Mouse (Mus musculus) lung, embryonic 15.5 days (tissue): ENCODE results near the gene Pde3a. TPM values are rescaled to one million over a fixed set of nuclear protein-coding genes. Genes with fewer than 3 reads are reported as not detected.
A peak's percentile ranks its signal among the peaks of the same experiment; 100 is the strongest.

ENCODE experiments used
- ATAC-seq: fragments of 200-750 bp; cut with Nextera tagmentation; 2 replicates; pipeline ENCODE4 v1.8.0; 2017; ENCODE audit warnings: moderate number of reproducible peaks, borderline replicate concordance; ENCODE audit not compliant: low FRiP score, low TSS enrichment; ENCODE audit errors: extremely low read depth
- H3K27ac ChIP-seq: fragments of 300-500 bp; sonication (generic); 2 replicates; pipeline ENCODE4 v1.5.1; 2015; ENCODE audit warnings: moderate library complexity, mild to moderate bottlenecking, inconsistent platforms
- H3K27me3 ChIP-seq: fragments of 300-500 bp; sonication (generic); 2 replicates; pipeline ENCODE4 v1.6.1; 2015; ENCODE audit warnings: inconsistent platforms
- H3K36me3 ChIP-seq: fragments of 300-500 bp; sonication (generic); 2 replicates; pipeline ENCODE4 v1.6.1; 2015; ENCODE audit warnings: inconsistent platforms
- H3K4me1 ChIP-seq: fragments of 300-500 bp; sonication (generic); 2 replicates; pipeline ENCODE4 v1.6.1; 2015; ENCODE audit warnings: inconsistent platforms
- H3K4me2 ChIP-seq: fragments of 300-500 bp; sonication (generic); 2 replicates; pipeline ENCODE4 v1.6.1; 2015; ENCODE audit warnings: inconsistent platforms, mild to moderate bottlenecking, moderate library complexity
- H3K4me3 ChIP-seq: fragments of 300-500 bp; sonication (generic); 2 replicates; pipeline ENCODE4 v1.5.1; 2015; ENCODE audit warnings: mild to moderate bottlenecking, inconsistent platforms
- H3K9ac ChIP-seq: fragments of 300-500 bp; sonication (generic); 2 replicates; pipeline ENCODE4 v1.6.1; 2015; ENCODE audit warnings: inconsistent platforms
- H3K9me3 ChIP-seq: fragments of 300-500 bp; sonication (generic); 2 replicates; pipeline ENCODE4 v1.6.1; 2016; ENCODE audit warnings: inconsistent platforms
- WGBS: fragments of 180-500 bp; shearing (Covaris S2); methylation state at CpG from one replicate; pipeline ENCODE4 v1.1.7; 2015; 5-methylcytosine and 5-hydroxymethylcytosine counted together
- polyA plus RNA-seq: library from polyadenylated mRNA; unstranded; fragments of >200 nt; fragmentation: Nextera tagmentation; extraction: Ambion mirVana; gene quantifications from 2 replicates; pipeline ENCODE4 v1.2.1, GENCODE M21; 2015

Gene Pde3a
- polyA plus RNA-seq, 1 experiment from 2014 or later, result 4.6 TPM

- 73% methylated on average over 6 of the region's 6 CpGs for WGBS
Observed at GRCm38 (mm10) chr6:141246391-141246790, 2.7 kb upstream of the Pde3a start.

GRCm38 (mm10) chr6:141248081-141248480, 988 bp upstream of the Pde3a start:
- no peak for ATAC-seq
- Histone ChIP-seq H3K9ac (peak overlapping the region; percentile 38), H3K27me3 (peaks cover 12% of the 10 kb centered on the region), H3K27ac (no peak overlapping the region), H3K9me3 (no peaks in the 10 kb centered on the region), H3K36me3 (no peaks in the 10 kb centered on the region; the same call in 1 of the 2 replicates), H3K4me2 (peak overlapping the region; percentile 95), H3K4me3 (peak overlapping the region; percentile 65), H3K4me1 (peaks cover 12% of the 10 kb centered on the region)

More at GRCm38 (mm10) chr6:141246391-141246790, 2.7 kb upstream of the Pde3a start:
- Histone ChIP-seq H3K4me3 (no peak overlapping the region), H3K4me1 (peaks cover 12% of the 10 kb centered on the region), H3K36me3 (no peaks in the 10 kb centered on the region; the same call in 1 of the 2 replicates), H3K4me2 (no peak overlapping the region), H3K27ac (no peak overlapping the region), H3K9me3 (no peaks in the 10 kb centered on the region), H3K9ac (no peak overlapping the region), H3K27me3 (peaks cover 12% of the 10 kb centered on the region)
- ATAC-seq, result no peak

- Histone ChIP-seq H3K36me3 (no peaks in the 10 kb centered on the region; the same call in 1 of the 2 replicates), H3K4me3 (peak overlapping the region; percentile 65), H3K4me2 (peak overlapping the region; percentile 95), H3K9me3 (no peaks in the 10 kb centered on the region), H3K27ac (peak overlapping the region; percentile 84), H3K27me3 (peaks cover 12% of the 10 kb centered on the region), H3K4me1 (peaks cover 12% of the 10 kb centered on the region), H3K9ac (peak overlapping the region; percentile 78)
- peak; percentile 93 for ATAC-seq
- whole genome bisulfite sequencing, result under 1% methylated on average over 66 of the region's 68 CpGs
Observed at GRCm38 (mm10) chr6:141249585-141250295, 671 bp downstream of the Pde3a start.

GRCm38 (mm10) chr6:141250296-141250629, 1.2 kb downstream of the Pde3a start:
- Histone ChIP-seq H3K36me3 (no peaks in the 10 kb centered on the region; the same call in 1 of the 2 replicates), H3K27me3 (peaks cover 12% of the 10 kb centered on the region), H3K9me3 (no peaks in the 10 kb centered on the region), H3K9ac (peak overlapping the region; percentile 78), H3K4me3 (peak overlapping the region; percentile 65), H3K27ac (peak overlapping the region; percentile 84), H3K4me1 (peaks cover 17% of the 10 kb centered on the region), H3K4me2 (peak overlapping the region; percentile 95)
- 2% methylated on average over 21 of the region's 22 CpGs for WGBS
- ATAC-seq, result peak; percentile 46; the same call in 1 of the 2 replicates

- Histone ChIP-seq H3K36me3 (no peaks in the 10 kb centered on the region; the same call in 1 of the 2 replicates), H3K4me1 (peaks cover 19% of the 10 kb centered on the region), H3K9ac (0 out of 2 replicates have a peak overlapping the region, but pooled peaks have one; percentile 10), H3K27ac (no peak overlapping the region), H3K27me3 (peaks cover 12% of the 10 kb centered on the region), H3K9me3 (no peaks in the 10 kb centered on the region), H3K4me2 (peak overlapping the region; percentile 95), H3K4me3 (peak overlapping the region; percentile 65)
- WGBS, result 35% methylated on average over 6 of the region's 6 CpGs
- ATAC-seq, result no peak
Observed at GRCm38 (mm10) chr6:141250984-141251383, 1.9 kb downstream of the Pde3a start.

- Histone ChIP-seq H3K4me2 (peak overlapping the region; percentile 95; the same call in 1 of the 2 replicates), H3K4me1 (peaks cover 16% of the 10 kb centered on the region), H3K36me3 (no peaks in the 10 kb centered on the region), H3K27me3 (peaks cover 12% of the 10 kb centered on the region), H3K27ac (no peak overlapping the region), H3K9ac (no peak overlapping the region), H3K9me3 (no peaks in the 10 kb centered on the region), H3K4me3 (no peak overlapping the region)
- 74% methylated on average over 7 of the region's 7 CpGs for WGBS
- ATAC-seq, result no peak
Observed at GRCm38 (mm10) chr6:141252520-141252919, 3.5 kb downstream of the Pde3a start.

GRCm38 (mm10) chr6:141254956-141255355, 5.9 kb downstream of the Pde3a start:
- H3K9me3 ChIP-seq, result no peaks in the 10 kb centered on the region
- no peaks in the 10 kb centered on the region for H3K36me3 ChIP-seq
- H3K4me3 ChIP-seq, result no peak overlapping the region
- peaks cover 12% of the 10 kb centered on the region for H3K27me3 ChIP-seq
- H3K4me1 ChIP-seq, result peaks cover 11% of the 10 kb centered on the region
- H3K9ac ChIP-seq, result no peak overlapping the region
- H3K27ac ChIP-seq, result no peak overlapping the region
- ATAC-seq, result no peak
- WGBS, result 29% methylated on average over 4 of the region's 4 CpGs
- no peak overlapping the region for H3K4me2 ChIP-seq

- Histone ChIP-seq H3K27me3 (no peaks in the 10 kb centered on the region), H3K36me3 (no peaks in the 10 kb centered on the region), H3K4me2 (no peak overlapping the region), H3K4me1 (0 out of 2 replicates have a peak, but pooled peaks cover 6% of the 10 kb centered on the region), H3K9ac (no peak overlapping the region), H3K4me3 (no peak overlapping the region), H3K9me3 (no peaks in the 10 kb centered on the region), H3K27ac (no peak overlapping the region)
- no peak for ATAC-seq
- 67% methylated on average over 8 of the region's 8 CpGs for WGBS
Observed at GRCm38 (mm10) chr6:141256896-141257295, 7.8 kb downstream of the Pde3a start.

- no peak overlapping the region for H3K4me3 ChIP-seq
- no peak overlapping the region for H3K9ac ChIP-seq
- no peak overlapping the region for H3K4me2 ChIP-seq
- no peak overlapping the region for H3K27ac ChIP-seq
- H3K9me3 ChIP-seq, result no peaks in the 10 kb centered on the region
- 70% methylated on average over 6 of the region's 6 CpGs for WGBS
- H3K36me3 ChIP-seq, result no peaks in the 10 kb centered on the region
- H3K4me1 ChIP-seq, result 0 out of 2 replicates have a peak, but pooled peaks cover 6% of the 10 kb centered on the region
- no peak for ATAC-seq
- no peaks in the 10 kb centered on the region for H3K27me3 ChIP-seq
Observed at GRCm38 (mm10) chr6:141257434-141258202, 8.5 kb downstream of the Pde3a start.

- H3K27ac ChIP-seq, result no peak overlapping the region
- WGBS, result 84% methylated on average over 4 of the region's 4 CpGs
- no peak overlapping the region for H3K4me3 ChIP-seq
- no peaks in the 10 kb centered on the region for H3K27me3 ChIP-seq
- H3K9me3 ChIP-seq, result no peaks in the 10 kb centered on the region
- H3K9ac ChIP-seq, result no peak overlapping the region
- H3K4me2 ChIP-seq, result no peak overlapping the region
- peaks cover 10% of the 10 kb centered on the region; the same call in 1 of the 2 replicates for H3K4me1 ChIP-seq
- ATAC-seq, result no peak
- no peaks in the 10 kb centered on the region for H3K36me3 ChIP-seq
Observed at GRCm38 (mm10) chr6:141265257-141265656, 16.2 kb downstream of the Pde3a start.

- 55% methylated on average over 11 of the region's 11 CpGs for WGBS
- no peaks in the 10 kb centered on the region for H3K9me3 ChIP-seq
- H3K4me2 ChIP-seq, result no peak overlapping the region
- H3K4me1 ChIP-seq, result peaks cover 10% of the 10 kb centered on the region; the same call in 1 of the 2 replicates
- ATAC-seq, result no peak
- H3K4me3 ChIP-seq, result no peak overlapping the region
- no peak overlapping the region for H3K27ac ChIP-seq
- H3K36me3 ChIP-seq, result no peaks in the 10 kb centered on the region
- no peak overlapping the region for H3K9ac ChIP-seq
- H3K27me3 ChIP-seq, result no peaks in the 10 kb centered on the region
Observed at GRCm38 (mm10) chr6:141267888-141268570, 19.0 kb downstream of the Pde3a start.
